Mouse (Mus musculus): ENCODE measurements around the gene Timmdc1.

Timmdc1 gene

DNA sequence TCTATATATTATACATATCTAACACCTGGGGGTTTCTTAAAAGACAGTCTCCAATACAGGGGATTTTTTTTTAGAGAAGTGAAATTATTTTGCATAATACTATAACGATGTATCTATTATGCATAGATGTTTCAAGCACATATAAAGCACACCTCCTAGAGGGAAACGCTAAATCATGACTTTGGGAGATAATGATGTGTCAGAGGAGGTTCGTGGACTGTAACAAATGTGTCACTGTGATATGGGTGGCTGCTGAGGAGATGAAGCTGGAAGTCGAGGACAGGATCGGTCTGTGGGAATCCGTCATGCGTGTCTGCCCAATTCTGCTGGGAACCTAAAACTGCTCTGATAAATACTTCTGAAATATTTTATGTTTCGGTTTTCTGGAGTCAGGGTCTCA is 60.7 kb downstream of the Timmdc1 start:
- no peak for DNase-seq

DNA sequence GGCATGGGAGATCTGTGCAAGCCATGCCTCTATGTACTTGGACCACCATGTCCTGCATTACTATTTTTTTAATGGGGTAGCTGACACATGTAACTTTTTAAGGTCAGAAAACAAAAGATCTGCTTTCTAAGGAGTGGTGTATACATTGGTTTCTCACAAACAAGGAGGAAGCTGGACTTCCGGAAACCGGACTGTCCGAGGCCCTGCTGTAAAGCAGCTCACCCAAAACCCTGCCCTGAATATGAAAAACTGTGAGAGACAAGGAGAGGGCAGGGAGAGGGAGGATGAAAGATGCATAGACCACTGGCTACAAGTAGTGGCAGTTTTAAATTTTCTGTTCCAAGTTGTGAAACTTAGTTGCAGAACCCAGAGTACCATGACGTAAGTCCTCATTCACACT is 62.5 kb downstream of the Timmdc1 start:
- no peak for DNase-seq

GRCm38 (mm10) chr16:38458600-38459280 is 63.7 kb downstream of the Timmdc1 start:
- DNase-seq, result no peak

DNA sequence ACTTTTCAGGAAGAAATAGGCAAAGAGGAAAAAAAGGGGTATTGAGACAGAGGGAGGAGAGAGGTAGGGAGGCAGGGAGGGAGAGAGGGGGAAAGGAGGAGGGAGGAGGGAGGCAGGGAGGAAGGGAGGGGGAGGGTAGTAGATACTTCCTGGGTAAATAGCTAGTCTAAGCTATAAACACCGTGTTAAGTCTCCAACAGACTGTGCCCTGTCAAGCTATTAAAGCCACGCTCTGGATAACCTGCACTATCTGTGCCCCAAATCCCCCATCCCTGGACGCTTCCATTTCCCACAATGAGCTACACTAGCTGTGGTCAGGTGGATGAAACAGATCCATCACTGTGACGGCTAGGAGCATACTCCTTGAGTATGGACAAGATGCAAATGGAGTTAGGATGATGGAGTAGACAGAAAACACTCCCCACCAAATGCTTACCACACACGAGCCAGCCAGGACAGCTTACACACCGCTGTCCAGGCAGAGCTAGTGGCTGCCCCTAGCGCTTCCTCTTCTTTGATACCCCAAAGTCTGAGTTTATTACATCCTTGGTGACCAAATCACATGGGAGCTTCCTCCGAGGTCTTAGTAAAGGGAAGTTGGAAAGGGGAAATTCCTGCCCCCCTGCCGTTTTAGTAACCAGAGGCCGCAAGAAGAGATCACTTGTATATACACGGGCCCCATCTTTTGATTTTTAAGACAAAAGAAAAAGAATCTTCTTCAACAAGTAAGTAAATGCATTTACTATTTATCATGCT is 65.5 kb downstream of the Timmdc1 start:
- no peak for DNase-seq

- DNase-seq, result no peak
Measured at GRCm38 (mm10) chr16:38455511-38456418, 66.7 kb downstream of the Timmdc1 start, which contains the start of gene Cd80. Gene Cd80 (plus strand): TSS chr16:38455561.

GRCm38 (mm10) chr16:38454533-38455254 is 67.8 kb downstream of the Timmdc1 start:
- DNase-seq, result no peak

- no peak for DNase-seq
Measured at GRCm38 (mm10) chr16:38453952-38454351, 68.5 kb downstream of the Timmdc1 start.

- no peak for DNase-seq
Measured at GRCm38 (mm10) chr16:38453203-38453553, 69.3 kb downstream of the Timmdc1 start.

- DNase-seq, result peak; percentile 86
Measured at GRCm38 (mm10) chr16:38452442-38453202, 69.8 kb downstream of the Timmdc1 start, which contains the start of gene Adprh. Gene Adprh (minus strand): TSS chr16:38452703.

GRCm38 (mm10) chr16:38451421-38452205 is 70.8 kb downstream of the Timmdc1 start:
- DNase-seq, result no peak

- DNase-seq, result no peak
Measured at GRCm38 (mm10) chr16:38450707-38451106, 71.8 kb downstream of the Timmdc1 start.

GRCm38 (mm10) chr16:38448458-38448857 is 74.0 kb downstream of the Timmdc1 start:
- DNase-seq, result no peak
